Mouse (Mus musculus) spleen, adult 2 months (tissue): Measurements from ENCODE around the gene Ankrd54.

Source experiments
- CTCF ChIP-seq: fragments of 200-500 bp; IDR thresholded peaks from 2 replicates; pipeline ENCODE4 v1.5.1; 2011; ENCODE audit warnings: mild to moderate bottlenecking, inconsistent platforms; ENCODE audit not compliant: insufficient read depth, insufficient read length, insufficient replicate concordance; ENCODE audit errors: extremely low read depth
- POLR2A ChIP-seq: fragments of 200-500 bp; IDR thresholded peaks from 2 replicates; pipeline ENCODE4 v1.6.1; 2011; ENCODE audit warnings: low read depth, low read length, inconsistent platforms

DNA sequence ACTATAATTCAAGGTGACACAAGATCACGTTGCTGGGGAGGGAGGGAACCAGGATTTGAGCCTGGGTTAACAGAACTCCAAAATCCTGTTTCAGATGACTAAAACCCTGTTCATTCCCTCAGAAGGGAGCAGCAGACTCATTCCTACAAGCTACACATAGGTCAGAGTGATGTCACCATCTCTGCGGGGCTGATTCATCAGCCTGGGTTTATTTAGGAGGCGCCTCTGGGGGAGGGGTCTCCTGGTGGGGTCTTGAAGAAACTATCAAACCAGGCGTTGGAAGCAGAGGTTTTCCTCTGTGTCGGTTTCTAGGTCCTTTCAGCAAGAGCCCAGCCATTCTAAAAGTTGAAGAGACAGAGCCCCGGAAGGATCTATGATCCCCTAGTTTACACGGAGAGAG is 45.3 kb upstream of the Ankrd54 start:
- TF ChIP-seq POLR2A = no peak
- TF ChIP-seq CTCF = no peak
